Mouse (Mus musculus): ENCODE measurements at regions not wholly inside any gene's neighbourhood (a gene's known extent, or its start where the extent isn't known, plus 50 kb on each side); places are given as distances from the start of the nearest gene placed in this dataset.
A peak's percentile ranks its signal among the peaks of the same experiment; 100 is the strongest.
"Not testable (repeated sequence)": the region's sequence is repeated elsewhere in the genome, so short reads cannot be mapped to it uniquely, and the experiment has no call there.

DNA sequence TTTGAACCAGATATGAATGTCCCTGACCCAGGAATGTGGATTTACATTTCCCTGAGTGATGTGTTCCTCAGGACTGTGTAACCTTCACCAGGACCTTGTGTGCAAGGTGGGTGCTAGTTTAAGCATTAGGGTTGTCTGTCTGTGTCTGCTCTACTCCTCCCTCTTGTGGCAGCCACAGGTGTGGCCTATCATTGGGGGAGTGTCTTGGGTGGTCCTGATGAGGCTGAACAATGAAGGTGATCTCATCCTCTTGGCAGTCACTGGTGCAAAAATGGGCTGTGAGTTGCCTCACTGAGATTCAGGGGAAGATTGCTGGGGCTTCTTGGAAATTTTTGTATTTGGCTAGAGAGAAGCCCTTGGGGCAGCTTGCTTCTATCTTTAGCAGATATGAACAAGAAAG, 179.4 kb upstream of the Ube2e1 start:
- H3K27me3 ChIP-seq (ENCODE audit: control insufficient read depth, insufficient read depth, low read length, poor library complexity, severe bottlenecking), result no peaks in the 10 kb centered on the region
- H3K36me3 ChIP-seq (ENCODE audit: control insufficient read depth, insufficient read depth, low read length, poor library complexity, severe bottlenecking), result no peaks in the 10 kb centered on the region
- no peak for DNase-seq (ENCODE audit: low read depth, low spot score)

DNA sequence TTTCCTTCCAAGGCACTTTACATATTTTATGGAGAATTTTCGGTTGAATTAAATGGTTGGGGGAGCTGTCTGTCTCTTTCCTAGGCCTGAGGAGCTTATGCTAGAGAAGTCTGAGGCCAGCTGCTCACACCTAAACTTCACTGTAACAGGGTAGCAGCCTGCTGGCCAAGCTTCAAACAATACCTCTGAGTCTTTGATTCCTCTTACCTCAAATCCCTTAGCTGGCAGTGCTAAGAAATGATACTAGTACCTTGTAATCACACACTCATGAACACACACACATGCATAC, 176.6 kb upstream of the Ube2e1 start:
- Histone ChIP-seq H3K36me3 (ENCODE audit: control insufficient read depth, insufficient read depth, low read length, poor library complexity, severe bottlenecking) (no peaks in the 10 kb centered on the region), H3K27me3 (ENCODE audit: control insufficient read depth, insufficient read depth, low read length, poor library complexity, severe bottlenecking) (no peaks in the 10 kb centered on the region)
- no peak for DNase-seq (ENCODE audit: low read depth, low spot score)

DNA sequence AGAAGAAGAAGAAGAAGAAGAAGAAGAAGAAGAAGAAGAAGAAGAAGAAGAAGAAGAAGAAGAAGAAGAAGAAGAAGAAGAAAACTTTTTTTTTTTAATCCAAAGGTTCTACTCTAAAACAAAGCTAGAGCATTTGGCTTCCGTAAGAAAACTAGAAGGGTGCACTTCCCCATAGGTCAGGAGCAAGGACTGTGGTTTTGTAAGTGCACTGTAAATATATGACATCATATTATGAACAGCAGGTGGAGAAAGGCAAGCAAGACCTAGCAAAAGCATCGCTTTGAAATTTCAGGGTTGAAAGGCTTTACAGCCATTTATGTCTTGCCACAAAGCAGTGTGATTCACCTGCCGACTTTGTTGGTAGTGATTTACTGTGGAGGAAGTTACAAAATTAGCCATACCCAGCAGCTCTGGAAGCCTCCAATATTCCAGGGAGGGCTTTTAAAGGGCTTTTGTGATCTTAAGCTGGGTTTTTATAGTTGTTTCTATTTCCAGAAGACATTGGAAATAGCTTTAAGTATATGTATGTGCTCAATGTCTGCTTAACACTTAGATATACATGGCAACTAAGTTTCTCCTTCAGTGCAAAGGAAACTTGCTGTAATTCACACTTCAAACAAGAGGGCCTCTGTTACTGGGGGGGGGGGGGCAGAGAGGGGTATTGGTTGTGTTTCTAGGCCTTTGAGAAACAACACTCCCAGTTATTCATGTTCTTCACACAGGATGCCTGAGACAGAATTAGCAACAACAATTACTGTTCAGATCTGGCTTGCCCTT, 176.1 kb upstream of the Ube2e1 start:
- Histone ChIP-seq H3K27me3 (ENCODE audit: control insufficient read depth, insufficient read depth, low read length, poor library complexity, severe bottlenecking) (no peaks in the 10 kb centered on the region), H3K36me3 (ENCODE audit: control insufficient read depth, insufficient read depth, low read length, poor library complexity, severe bottlenecking) (no peaks in the 10 kb centered on the region)
- DNase-seq (ENCODE audit: low read depth, low spot score), result no peak

DNA sequence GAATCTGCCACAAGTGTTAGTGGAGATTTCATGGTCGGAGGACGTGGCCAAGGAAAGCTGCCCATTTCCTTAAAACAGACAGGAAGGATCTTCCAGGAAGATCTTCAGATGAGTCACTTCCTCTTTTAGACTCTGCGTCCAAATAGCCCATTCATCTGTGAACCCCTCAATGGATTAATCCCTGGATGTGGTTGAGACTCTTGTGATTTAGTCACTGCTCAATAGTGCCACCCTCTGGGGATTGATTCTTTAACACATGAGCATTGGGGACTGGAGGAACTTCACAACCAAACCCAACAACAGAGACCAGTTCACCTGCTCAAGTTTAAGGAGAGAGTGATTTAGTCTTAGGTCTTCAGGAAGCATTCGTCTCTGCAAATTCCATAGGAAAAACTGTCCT, 174.5 kb upstream of the Ube2e1 start:
- no peaks in the 10 kb centered on the region for H3K27me3 ChIP-seq (ENCODE audit: control insufficient read depth, insufficient read depth, low read length, poor library complexity, severe bottlenecking)
- DNase-seq (ENCODE audit: low read depth, low spot score), result peak; percentile 4
- H3K36me3 ChIP-seq (ENCODE audit: control insufficient read depth, insufficient read depth, low read length, poor library complexity, severe bottlenecking), result no peaks in the 10 kb centered on the region

DNA sequence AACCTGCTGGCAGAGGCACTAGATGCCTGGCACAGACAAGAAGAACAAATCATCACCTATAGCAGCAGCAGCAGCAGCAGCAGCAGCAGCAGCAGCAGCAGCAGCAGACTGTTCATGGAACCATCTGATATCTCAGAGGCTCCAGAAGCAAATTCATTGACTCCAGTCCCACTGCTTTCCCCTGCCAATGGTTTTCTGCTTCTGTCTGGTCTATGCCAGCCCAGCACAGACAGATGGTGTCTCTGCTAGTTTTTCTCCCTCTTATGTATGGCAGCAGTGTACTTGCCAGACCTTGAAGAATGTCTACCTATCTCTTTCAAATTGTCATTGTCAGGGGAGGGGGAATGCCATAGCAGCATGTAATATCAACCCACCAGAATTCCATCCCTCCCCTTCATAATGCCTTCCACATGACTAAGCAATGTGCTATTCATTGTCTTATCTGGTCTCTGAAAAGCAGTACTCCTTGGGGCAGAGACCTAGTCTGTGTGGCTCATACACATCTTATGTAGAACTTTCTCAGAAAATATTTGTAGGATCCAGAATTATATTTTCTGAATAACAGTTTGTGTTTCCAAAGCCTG, 168.7 kb upstream of the Ube2e1 start:
- Histone ChIP-seq H3K27me3 (ENCODE audit: control insufficient read depth, insufficient read depth, low read length, poor library complexity, severe bottlenecking) (no peaks in the 10 kb centered on the region), H3K36me3 (ENCODE audit: control insufficient read depth, insufficient read depth, low read length, poor library complexity, severe bottlenecking) (no peaks in the 10 kb centered on the region)
- DNase-seq (ENCODE audit: low read depth, low spot score), result no peak

DNA sequence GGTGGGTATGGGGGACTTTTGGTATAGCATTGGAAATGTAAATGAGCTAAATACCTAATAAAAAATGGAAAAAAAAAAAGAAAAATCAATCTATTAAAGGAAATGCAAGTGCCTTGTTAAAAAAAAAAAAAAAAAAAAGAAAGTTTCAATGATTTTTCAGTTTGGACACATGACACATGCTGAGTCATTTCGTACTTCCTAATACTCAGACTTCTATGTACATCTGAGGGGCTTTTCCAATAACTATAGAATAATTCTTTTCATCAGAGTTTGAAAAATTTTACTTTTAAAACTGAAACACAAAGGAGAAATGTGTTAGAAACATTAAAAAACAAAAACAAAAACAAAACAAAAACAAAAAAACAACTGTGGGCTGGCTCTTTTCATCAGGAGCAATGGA, 162.4 kb upstream of the Ube2e1 start:
- Histone ChIP-seq H3K27me3 (ENCODE audit: control insufficient read depth, insufficient read depth, low read length, poor library complexity, severe bottlenecking) (no peaks in the 10 kb centered on the region), H3K36me3 (ENCODE audit: control insufficient read depth, insufficient read depth, low read length, poor library complexity, severe bottlenecking) (no peaks in the 10 kb centered on the region)
- DNase-seq (ENCODE audit: low read depth, low spot score), result no peak

DNA sequence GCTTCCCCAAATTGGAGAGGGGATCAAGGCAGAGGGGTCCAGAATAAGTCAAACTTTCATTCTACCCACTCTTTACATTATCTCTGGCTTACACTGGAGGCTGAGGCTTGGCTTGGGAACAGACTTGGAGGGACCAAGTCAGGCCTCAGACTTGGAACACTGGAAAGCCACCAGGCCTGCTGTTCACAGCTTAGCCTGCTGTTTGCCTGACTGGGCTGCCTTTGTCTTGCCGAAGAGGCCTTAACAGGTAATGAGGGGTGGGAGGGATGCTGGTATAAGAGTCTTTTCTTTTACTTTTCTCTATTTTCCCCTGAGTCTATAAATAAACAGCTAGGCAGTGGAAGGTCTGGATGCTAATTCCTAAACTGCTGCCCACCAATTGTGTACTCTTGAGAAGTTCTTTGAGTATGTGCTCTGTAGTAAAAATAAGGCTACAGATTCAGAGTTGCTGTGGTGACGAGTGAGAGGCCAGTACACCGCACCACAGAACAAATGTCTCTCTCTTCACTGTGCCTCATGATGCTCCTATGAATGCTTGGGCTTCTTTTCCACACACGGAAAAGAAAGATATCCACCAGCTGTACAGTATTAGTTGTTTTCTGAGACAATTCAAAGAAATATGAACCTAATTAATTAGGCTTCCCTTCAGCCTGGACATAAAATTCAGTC, 154.6 kb upstream of the Ube2e1 start:
- no peaks in the 10 kb centered on the region for H3K36me3 ChIP-seq (ENCODE audit: control insufficient read depth, insufficient read depth, low read length, poor library complexity, severe bottlenecking)
- DNase-seq (ENCODE audit: low read depth, low spot score), result no peak
- H3K27me3 ChIP-seq (ENCODE audit: control insufficient read depth, insufficient read depth, low read length, poor library complexity, severe bottlenecking), result no peaks in the 10 kb centered on the region

DNA sequence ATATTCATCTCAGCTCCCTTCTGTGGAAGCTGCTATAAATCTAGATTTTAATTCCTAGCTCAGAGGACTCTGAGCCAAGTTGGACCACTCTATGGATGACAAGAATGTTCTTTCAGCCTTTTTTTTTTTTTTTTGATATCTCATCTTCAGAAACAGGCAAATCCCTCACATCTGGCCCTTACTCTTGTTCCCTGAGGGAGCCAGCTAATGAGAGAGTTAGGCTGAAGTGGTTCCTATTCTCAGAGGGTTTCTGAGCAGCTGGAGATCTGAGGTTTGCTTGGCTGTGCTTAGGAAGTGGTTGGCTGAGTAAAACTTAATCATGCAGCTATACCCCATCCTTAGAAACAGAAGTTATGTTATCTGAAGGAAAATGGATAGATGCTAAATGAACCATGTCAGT, 153.9 kb upstream of the Ube2e1 start:
- Histone ChIP-seq H3K27me3 (ENCODE audit: control insufficient read depth, insufficient read depth, low read length, poor library complexity, severe bottlenecking) (no peaks in the 10 kb centered on the region), H3K36me3 (ENCODE audit: control insufficient read depth, insufficient read depth, low read length, poor library complexity, severe bottlenecking) (no peaks in the 10 kb centered on the region)
- DNase-seq (ENCODE audit: low read depth, low spot score), result no peak

DNA sequence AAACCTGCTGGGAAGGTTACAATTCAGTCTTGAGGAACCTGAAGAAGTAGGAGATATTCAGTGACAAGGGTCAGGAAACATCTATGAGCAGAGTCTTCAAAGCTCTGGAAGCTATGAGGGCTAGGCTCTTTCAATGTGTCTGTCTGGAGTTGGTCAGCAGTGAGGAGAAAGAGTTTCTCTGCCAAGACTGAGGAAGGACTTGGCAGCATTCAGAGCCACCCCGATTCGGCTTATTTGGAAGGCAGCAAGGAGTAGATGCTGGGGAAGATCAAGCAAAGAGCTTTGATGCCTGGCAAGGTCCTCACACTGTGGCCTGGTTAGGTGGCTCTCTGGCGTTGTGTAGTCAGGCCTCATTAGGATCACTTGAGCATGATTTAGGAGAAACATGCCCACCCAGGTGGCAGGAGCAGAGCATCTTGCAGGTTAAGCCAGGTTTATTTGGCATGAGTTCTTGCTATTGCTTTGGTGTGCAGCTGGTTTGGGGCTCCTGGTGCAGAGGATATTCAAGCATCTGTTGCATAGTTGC, 145.2 kb upstream of the Ube2e1 start:
- no peak for DNase-seq (ENCODE audit: low read depth, low spot score)
- no peaks in the 10 kb centered on the region for H3K36me3 ChIP-seq (ENCODE audit: control insufficient read depth, insufficient read depth, low read length, poor library complexity, severe bottlenecking)
- H3K27me3 ChIP-seq (ENCODE audit: control insufficient read depth, insufficient read depth, low read length, poor library complexity, severe bottlenecking), result no peaks in the 10 kb centered on the region

DNA sequence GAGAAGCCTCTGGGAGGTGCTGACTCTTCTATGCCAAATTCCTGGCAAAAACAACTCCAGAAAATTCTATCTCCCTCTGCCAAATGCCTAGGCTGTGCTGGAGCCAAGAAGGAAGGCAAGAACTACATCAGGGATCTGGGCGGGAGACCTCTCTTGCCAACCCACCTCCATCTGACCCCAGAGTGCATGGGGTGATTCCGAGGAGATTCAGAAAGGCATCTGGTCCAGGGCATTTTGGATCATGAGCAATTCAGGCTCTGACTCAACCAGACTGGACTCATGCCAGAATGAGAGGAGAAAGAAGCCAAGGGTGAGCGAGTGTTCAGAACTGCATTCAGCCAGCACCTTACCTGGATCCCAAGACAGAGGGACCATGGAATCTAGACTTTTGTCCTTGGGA, 137.0 kb upstream of the Ube2e1 start:
- DNase-seq (ENCODE audit: low read depth, low spot score), result no peak
- H3K27me3 ChIP-seq (ENCODE audit: control insufficient read depth, insufficient read depth, low read length, poor library complexity, severe bottlenecking), result no peaks in the 10 kb centered on the region
- H3K36me3 ChIP-seq (ENCODE audit: control insufficient read depth, insufficient read depth, low read length, poor library complexity, severe bottlenecking), result no peaks in the 10 kb centered on the region

DNA sequence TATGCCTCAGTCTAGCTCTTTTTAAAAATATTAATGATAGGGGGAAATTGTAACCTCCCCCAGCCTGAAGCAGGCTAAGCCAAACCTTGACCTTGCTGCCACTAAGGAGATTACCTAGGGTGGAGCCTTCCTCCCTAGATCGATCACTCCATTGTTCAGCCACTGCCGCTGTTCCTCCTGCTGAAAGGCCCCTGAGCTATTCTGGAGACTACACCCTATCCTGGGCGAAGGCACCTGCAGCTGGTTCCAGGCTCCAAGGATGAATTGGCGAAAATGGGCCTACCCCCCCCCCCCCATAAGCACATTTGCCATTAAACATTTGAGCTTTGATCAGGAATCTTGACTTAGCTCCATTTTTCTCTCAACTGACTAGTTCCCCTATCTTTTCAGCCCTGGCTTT, 135.2 kb upstream of the Ube2e1 start:
- H3K27me3 ChIP-seq (ENCODE audit: control insufficient read depth, insufficient read depth, low read length, poor library complexity, severe bottlenecking); H3K36me3 ChIP-seq (ENCODE audit: control insufficient read depth, insufficient read depth, low read length, poor library complexity, severe bottlenecking); DNase-seq (ENCODE audit: low read depth, low spot score): not testable (repeated sequence)

DNA sequence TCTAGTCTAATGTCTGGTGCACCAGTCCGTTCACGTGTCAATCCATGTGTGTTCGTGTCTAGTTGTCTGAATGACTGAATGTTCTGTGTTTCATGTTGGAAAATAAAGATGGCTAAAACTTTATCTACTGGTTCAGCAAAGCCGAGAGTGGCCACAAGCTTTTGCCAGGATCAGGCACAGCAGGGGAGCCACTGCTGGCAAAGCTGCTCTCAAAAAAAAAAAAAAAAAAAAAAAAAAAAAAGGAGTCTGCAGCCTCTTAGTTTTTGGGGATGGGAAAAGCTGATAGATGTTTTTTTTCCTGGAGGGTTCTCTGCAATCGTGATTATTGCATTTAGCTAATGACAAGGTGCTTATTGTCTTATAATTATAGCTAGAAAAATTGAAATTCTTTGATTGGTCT, 132.5 kb upstream of the Ube2e1 start:
- not testable (repeated sequence) for H3K36me3 ChIP-seq (ENCODE audit: control insufficient read depth, insufficient read depth, low read length, poor library complexity, severe bottlenecking); H3K27me3 ChIP-seq (ENCODE audit: control insufficient read depth, insufficient read depth, low read length, poor library complexity, severe bottlenecking); DNase-seq (ENCODE audit: low read depth, low spot score)

DNA sequence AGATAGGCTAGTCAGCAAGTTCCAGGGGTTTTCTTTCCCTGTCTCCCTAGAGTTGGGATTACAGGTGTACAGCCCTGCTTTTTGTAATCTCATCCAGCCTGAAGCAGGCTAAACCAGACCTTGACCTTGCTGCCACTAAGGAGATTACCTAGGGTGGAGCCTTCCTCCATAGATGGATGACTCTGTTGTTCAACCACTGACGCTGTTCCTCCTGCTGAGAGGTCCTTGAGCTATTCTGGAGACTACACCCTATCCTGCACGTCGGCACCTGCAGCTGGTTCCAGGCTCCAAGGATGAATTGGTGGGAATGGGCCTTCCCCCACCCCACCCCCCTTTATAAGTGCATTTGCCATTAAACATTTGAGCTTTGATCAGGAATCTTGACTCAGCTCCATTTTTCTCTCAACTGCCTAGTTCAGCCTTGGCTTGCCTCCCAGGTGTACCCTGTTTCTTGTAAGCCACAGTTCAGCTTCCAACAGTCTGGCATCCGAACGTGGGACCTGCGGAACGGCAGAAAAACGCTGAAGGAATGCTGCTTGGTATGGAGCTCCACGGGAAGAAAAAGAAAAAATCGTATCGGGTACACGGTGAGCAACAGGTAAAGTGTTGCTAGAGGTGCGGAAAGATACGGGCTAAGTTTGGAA, 131.7 kb upstream of the Ube2e1 start:
- H3K27me3 ChIP-seq (ENCODE audit: control insufficient read depth, insufficient read depth, low read length, poor library complexity, severe bottlenecking), result no peaks in the 10 kb centered on the region
- no peak for DNase-seq (ENCODE audit: low read depth, low spot score)
- no peaks in the 10 kb centered on the region for H3K36me3 ChIP-seq (ENCODE audit: control insufficient read depth, insufficient read depth, low read length, poor library complexity, severe bottlenecking)

DNA sequence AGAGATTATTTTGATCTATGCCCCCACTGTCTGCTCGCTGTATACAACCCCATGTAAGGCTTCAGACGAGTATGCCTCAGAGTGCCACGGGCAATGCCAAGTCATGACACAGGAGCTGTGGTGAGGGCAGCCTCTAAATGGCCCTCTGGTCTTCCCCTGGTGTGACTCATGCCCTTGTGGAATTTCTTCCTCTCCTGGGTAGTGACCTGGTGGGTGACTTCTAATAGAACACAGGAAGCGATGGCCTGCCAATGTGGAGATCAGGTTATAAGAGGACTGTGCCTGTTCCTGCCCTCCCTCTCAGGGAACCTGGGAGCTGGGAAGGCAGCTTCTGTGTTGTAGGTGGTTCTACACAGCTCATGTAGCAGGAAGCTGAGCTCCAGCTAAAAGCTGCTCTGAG, 130.7 kb upstream of the Ube2e1 start:
- no peak for DNase-seq (ENCODE audit: low read depth, low spot score)
- no peaks in the 10 kb centered on the region for H3K36me3 ChIP-seq (ENCODE audit: control insufficient read depth, insufficient read depth, low read length, poor library complexity, severe bottlenecking)
- no peaks in the 10 kb centered on the region for H3K27me3 ChIP-seq (ENCODE audit: control insufficient read depth, insufficient read depth, low read length, poor library complexity, severe bottlenecking)

DNA sequence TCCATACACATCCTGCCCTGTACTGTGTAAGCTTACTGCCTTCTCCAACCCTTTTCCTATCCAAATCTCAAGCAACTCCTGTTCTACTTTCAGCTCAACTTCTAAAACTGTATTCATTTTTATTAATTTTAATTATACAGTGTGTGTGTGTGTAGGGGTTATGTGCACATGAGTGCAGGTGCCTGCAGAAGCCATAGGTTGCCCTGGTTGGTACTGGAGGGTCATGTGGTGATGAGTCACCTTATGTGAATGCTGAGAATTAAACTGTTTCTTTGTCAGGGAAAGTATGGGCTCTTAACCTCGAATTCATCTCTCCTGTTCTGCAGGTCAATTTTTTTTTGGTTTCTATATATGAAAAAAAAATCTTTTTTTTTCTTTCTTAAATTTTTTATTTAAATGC, 117.0 kb upstream of the Ube2e1 start:
- H3K27me3 ChIP-seq (ENCODE audit: control insufficient read depth, insufficient read depth, low read length, poor library complexity, severe bottlenecking), result no peaks in the 10 kb centered on the region
- no peak for DNase-seq (ENCODE audit: low read depth, low spot score)
- H3K36me3 ChIP-seq (ENCODE audit: control insufficient read depth, insufficient read depth, low read length, poor library complexity, severe bottlenecking), result no peaks in the 10 kb centered on the region

Measured in splenic B cell, adult 2 months (primary cell).